Mouse (Mus musculus) stomach, embryonic 14.5 days (tissue): ENCODE data around the gene Ccdc38. TPM values are rescaled to one million over a fixed set of nuclear protein-coding genes. Genes with fewer than 3 reads are reported as not detected.

ENCODE experiments used
- ATAC-seq: fragments of 200-750 bp; cut with Nextera tagmentation; 2 replicates; pipeline ENCODE4 v1.8.0; 2017; ENCODE audit warnings: low read depth, moderate TSS enrichment; ENCODE audit not compliant: insufficient number of reproducible peaks, insufficient read depth, low FRiP score
- H3K27ac ChIP-seq: fragments of 300-500 bp; sonication (generic); 2 replicates; pipeline ENCODE4 v1.5.1; 2014; ENCODE audit warnings: mild to moderate bottlenecking, low read length, moderate library complexity, mixed read lengths
- H3K27me3 ChIP-seq: fragments of 300-500 bp; sonication (generic); 2 replicates; pipeline ENCODE4 v1.6.1; 2014; ENCODE audit warnings: low read length, control low read depth, mixed read lengths; ENCODE audit not compliant: control insufficient read depth, insufficient read depth
- H3K36me3 ChIP-seq: fragments of 300-500 bp; sonication (generic); 2 replicates; pipeline ENCODE4 v1.6.1; 2014; ENCODE audit warnings: mild to moderate bottlenecking, control low read depth, low read length, moderate library complexity, mixed read lengths; ENCODE audit not compliant: control insufficient read depth, insufficient read depth
- H3K4me1 ChIP-seq: fragments of 300-500 bp; sonication (generic); 2 replicates; pipeline ENCODE4 v1.6.1; 2014; ENCODE audit warnings: low read length, control low read depth, mixed read lengths; ENCODE audit not compliant: control insufficient read depth, insufficient read depth
- H3K4me2 ChIP-seq: fragments of 300-500 bp; sonication (generic); replicated peaks from 2 replicates; pipeline ENCODE4 v1.6.1; 2014; ENCODE audit warnings: low read depth, low read length, control low read depth
- H3K4me3 ChIP-seq: fragments of 300-500 bp; sonication (generic); 2 replicates; pipeline ENCODE4 v1.5.1; 2014; ENCODE audit warnings: low read depth, low read length, control low read depth
- H3K9ac ChIP-seq: fragments of 300-500 bp; sonication (generic); replicated peaks from 2 replicates; pipeline ENCODE4 v1.6.1; 2014; ENCODE audit warnings: low read depth, mild to moderate bottlenecking, control low read depth, low read length, moderate library complexity, mixed read lengths
- H3K9me3 ChIP-seq: fragments of 300-500 bp; sonication (generic); 2 replicates; pipeline ENCODE4 v1.6.1; 2016; ENCODE audit warnings: low read depth, low read length, control low read depth; ENCODE audit not compliant: control insufficient read depth
- WGBS: fragments of 180-500 bp; shearing (Covaris S2); extraction: QIAGEN DNeasy Blood & Tissue Kit; methylation state at CpG from one replicate; pipeline ENCODE4 v1.1.7; 2014; 5-methylcytosine and 5-hydroxymethylcytosine counted together
- polyA plus RNA-seq: library from polyadenylated mRNA; unstranded; fragments of >200 nt; fragmentation: Nextera tagmentation; extraction: Ambion mirVana; gene quantifications from 2 replicates; pipeline ENCODE4 v1.2.1, GENCODE M21; 2014

Gene Ccdc38
- polyA plus RNA-seq, 1 experiment from 2014 or later, result 2.6 TPM

- no peak overlapping the region for H3K9ac ChIP-seq
- ATAC-seq, result no peak
- no peak overlapping the region for H3K4me3 ChIP-seq
- no peak overlapping the region for H3K4me2 ChIP-seq
- no peaks in the 10 kb centered on the region for H3K36me3 ChIP-seq
- H3K27me3 ChIP-seq, result no peaks in the 10 kb centered on the region
- 71% methylated on average over 4 of the region's 4 CpGs for WGBS
- no peak overlapping the region for H3K27ac ChIP-seq
- no peaks in the 10 kb centered on the region for H3K9me3 ChIP-seq
- 0 out of 2 replicates have a peak, but pooled peaks cover 3% of the 10 kb centered on the region for H3K4me1 ChIP-seq
These were observed 22.2 kb upstream of the Ccdc38 start for GRCm38 (mm10) chr10:93518186-93518585.

GRCm38 (mm10) chr10:93518620-93519019 lies 21.8 kb upstream of the Ccdc38 start:
- no peak overlapping the region for H3K9ac ChIP-seq
- H3K27me3 ChIP-seq, result no peaks in the 10 kb centered on the region
- no peaks in the 10 kb centered on the region for H3K36me3 ChIP-seq
- no peaks in the 10 kb centered on the region for H3K9me3 ChIP-seq
- H3K4me2 ChIP-seq, result no peak overlapping the region
- H3K4me3 ChIP-seq, result no peak overlapping the region
- 77% methylated on average over 2 of the region's 2 CpGs for WGBS
- H3K4me1 ChIP-seq, result 0 out of 2 replicates have a peak, but pooled peaks cover 3% of the 10 kb centered on the region
- no peak overlapping the region for H3K27ac ChIP-seq
- ATAC-seq, result no peak

- Histone ChIP-seq H3K4me1 (0 out of 2 replicates have a peak, but pooled peaks cover 3% of the 10 kb centered on the region), H3K9ac (no peak overlapping the region), H3K36me3 (no peaks in the 10 kb centered on the region), H3K27me3 (no peaks in the 10 kb centered on the region), H3K4me3 (no peak overlapping the region), H3K4me2 (no peak overlapping the region), H3K9me3 (no peaks in the 10 kb centered on the region), H3K27ac (no peak overlapping the region)
- WGBS, result 94% methylated on average over 8 of the region's 8 CpGs
- no peak for ATAC-seq
These were observed 21.3 kb upstream of the Ccdc38 start for GRCm38 (mm10) chr10:93519159-93519558.

GRCm38 (mm10) chr10:93519756-93520155 lies 20.7 kb upstream of the Ccdc38 start:
- Histone ChIP-seq H3K27me3 (no peaks in the 10 kb centered on the region), H3K4me1 (0 out of 2 replicates have a peak, but pooled peaks cover 3% of the 10 kb centered on the region), H3K4me2 (no peak overlapping the region), H3K9me3 (no peaks in the 10 kb centered on the region), H3K36me3 (no peaks in the 10 kb centered on the region), H3K27ac (no peak overlapping the region), H3K9ac (no peak overlapping the region), H3K4me3 (no peak overlapping the region)
- ATAC-seq, result no peak
- 73% methylated on average over 5 of the region's 5 CpGs for WGBS

- no peaks in the 10 kb centered on the region for H3K36me3 ChIP-seq
- H3K4me3 ChIP-seq, result no peak overlapping the region
- ATAC-seq, result no peak
- H3K4me1 ChIP-seq, result 0 out of 2 replicates have a peak, but pooled peaks cover 3% of the 10 kb centered on the region
- H3K4me2 ChIP-seq, result no peak overlapping the region
- H3K9ac ChIP-seq, result no peak overlapping the region
- no peak overlapping the region for H3K27ac ChIP-seq
- WGBS, result 54% methylated on average over 4 of the region's 4 CpGs
- H3K27me3 ChIP-seq, result no peaks in the 10 kb centered on the region
- H3K9me3 ChIP-seq, result no peaks in the 10 kb centered on the region
These were observed 19.4 kb upstream of the Ccdc38 start for GRCm38 (mm10) chr10:93520994-93521393.

GRCm38 (mm10) chr10:93525329-93525728 lies 15.1 kb upstream of the Ccdc38 start:
- Histone ChIP-seq H3K4me2 (no peak overlapping the region), H3K27me3 (no peaks in the 10 kb centered on the region), H3K27ac (no peak overlapping the region), H3K9ac (no peak overlapping the region), H3K4me3 (no peak overlapping the region), H3K4me1 (no peaks in the 10 kb centered on the region), H3K36me3 (no peaks in the 10 kb centered on the region), H3K9me3 (no peaks in the 10 kb centered on the region)
- no peak for ATAC-seq
- WGBS, result 70% methylated on average over 1 of the region's 1 CpGs

- ATAC-seq, result no peak
- H3K4me2 ChIP-seq, result no peak overlapping the region
- no peaks in the 10 kb centered on the region for H3K36me3 ChIP-seq
- no peaks in the 10 kb centered on the region for H3K9me3 ChIP-seq
- no peak overlapping the region for H3K27ac ChIP-seq
- no peaks in the 10 kb centered on the region for H3K27me3 ChIP-seq
- H3K4me3 ChIP-seq, result no peak overlapping the region
- WGBS, result 84% methylated on average over 2 of the region's 2 CpGs
- no peak overlapping the region for H3K9ac ChIP-seq
- H3K4me1 ChIP-seq, result 0 out of 2 replicates have a peak, but pooled peaks cover 4% of the 10 kb centered on the region
These were observed 2.1 kb upstream of the Ccdc38 start for GRCm38 (mm10) chr10:93538287-93538686.

- ATAC-seq, result no peak
- Histone ChIP-seq H3K4me2 (no peak overlapping the region), H3K27ac (no peak overlapping the region), H3K9me3 (no peaks in the 10 kb centered on the region), H3K4me1 (0 out of 2 replicates have a peak, but pooled peaks cover 4% of the 10 kb centered on the region), H3K27me3 (no peaks in the 10 kb centered on the region), H3K36me3 (no peaks in the 10 kb centered on the region), H3K9ac (no peak overlapping the region), H3K4me3 (no peak overlapping the region)
- WGBS, result 50% methylated on average over 6 of the region's 6 CpGs
These were observed 1.6 kb upstream of the Ccdc38 start for GRCm38 (mm10) chr10:93538818-93539217.

GRCm38 (mm10) chr10:93539775-93540430 lies 529 bp upstream of the Ccdc38 start, which contains the start of gene Amdhd1:
Gene Amdhd1 (minus strand): TSS chr10:93540033.
- H3K36me3 ChIP-seq, result no peaks in the 10 kb centered on the region
- 0 out of 2 replicates have a peak, but pooled peaks cover 4% of the 10 kb centered on the region for H3K4me1 ChIP-seq
- no peaks in the 10 kb centered on the region for H3K27me3 ChIP-seq
- H3K9me3 ChIP-seq, result no peaks in the 10 kb centered on the region
- peak; percentile 87 for ATAC-seq
- H3K4me3 ChIP-seq, result peak within 1 kb of the TSS; percentile 37
- no peak within 1 kb of the TSS for H3K27ac ChIP-seq
- 3% methylated on average over 35 of the region's 35 CpGs for WGBS
- peak within 1 kb of the TSS; percentile 80 for H3K4me2 ChIP-seq
- H3K9ac ChIP-seq, result peak within 1 kb of the TSS; percentile 3; the same call in 1 of the 2 replicates
